Mouse (Mus musculus): Measurements from ENCODE around the gene Baz2b. TPM values are rescaled to one million over a fixed set of nuclear protein-coding genes. Genes with fewer than 3 reads are reported as not detected.

The Baz2b gene
- polyA plus RNA-seq, 1 experiment from 2014 or later: 52.5 TPM

GRCm38 (mm10) chr2:60053222-60054010 lies 156.2 kb downstream of the Baz2b start:
- no peak for DNase-seq (ENCODE audit: low spot score)

- peak; percentile 30 for DNase-seq (ENCODE audit: low spot score)
Observed at GRCm38 (mm10) chr2:60050667-60051460, 158.8 kb downstream of the Baz2b start.

- no peak for DNase-seq (ENCODE audit: low spot score)
Observed at GRCm38 (mm10) chr2:60049889-60050288, 159.8 kb downstream of the Baz2b start.

- no peak for DNase-seq (ENCODE audit: low spot score)
Observed at GRCm38 (mm10) chr2:60049351-60049750, 160.3 kb downstream of the Baz2b start.

GRCm38 (mm10) chr2:60045995-60046394 lies 163.6 kb downstream of the Baz2b start:
- no peak for DNase-seq (ENCODE audit: low spot score)

GRCm38 (mm10) chr2:60044988-60045387 lies 164.7 kb downstream of the Baz2b start:
- no peak for DNase-seq (ENCODE audit: low spot score)

GRCm38 (mm10) chr2:60044540-60044939 lies 165.1 kb downstream of the Baz2b start:
- no peak for DNase-seq (ENCODE audit: low spot score)

- no peak for DNase-seq (ENCODE audit: low spot score)
Observed at GRCm38 (mm10) chr2:60042699-60043098, 166.9 kb downstream of the Baz2b start.

GRCm38 (mm10) chr2:60041485-60042274 lies 168.0 kb downstream of the Baz2b start:
- DNase-seq (ENCODE audit: low spot score): no peak

GRCm38 (mm10) chr2:60040162-60040561 lies 169.5 kb downstream of the Baz2b start:
- DNase-seq (ENCODE audit: low spot score): no peak

- DNase-seq (ENCODE audit: low spot score): peak; percentile 25
Observed at GRCm38 (mm10) chr2:60037011-60037551, 172.6 kb downstream of the Baz2b start.

GRCm38 (mm10) chr2:60036361-60036760 lies 173.3 kb downstream of the Baz2b start:
- DNase-seq (ENCODE audit: low spot score): no peak

- no peak for DNase-seq (ENCODE audit: low spot score)
Observed at GRCm38 (mm10) chr2:60030991-60031390, 178.6 kb downstream of the Baz2b start.

GRCm38 (mm10) chr2:60029020-60029419 lies 180.6 kb downstream of the Baz2b start:
- DNase-seq (ENCODE audit: low spot score): no peak

GRCm38 (mm10) chr2:60027166-60027565 lies 182.5 kb downstream of the Baz2b start:
- no peak for DNase-seq (ENCODE audit: low spot score)

GRCm38 (mm10) chr2:60026554-60026953 lies 183.1 kb downstream of the Baz2b start:
- no peak for DNase-seq (ENCODE audit: low spot score)

GRCm38 (mm10) chr2:60023777-60024176 lies 185.9 kb downstream of the Baz2b start:
- no peak for DNase-seq (ENCODE audit: low spot score)

GRCm38 (mm10) chr2:60021556-60021955 lies 188.1 kb downstream of the Baz2b start:
- DNase-seq (ENCODE audit: low spot score): no peak

- DNase-seq (ENCODE audit: low spot score): no peak
Observed at GRCm38 (mm10) chr2:60021138-60021537, 188.5 kb downstream of the Baz2b start.

- no peak for DNase-seq (ENCODE audit: low spot score)
Observed at GRCm38 (mm10) chr2:60019546-60020250, 189.9 kb downstream of the Baz2b start.
